28 mouse cellular contexts compared by ENCODE assay signal in genomic region chr4:87379516-87380173, GRCm38 (mm10).
DNase-seq lines count a peak whose midpoint lies in the region; ATAC-seq and TF ChIP-seq lines count a peak whose summit lies in the region.
"Had no signal": no experiment of that assay in that cellular context is flagged by ENCODE, and none has a peak within 500 bp of the region (broad histone marks: within the 10 kb centered on the region; RNA-seq: fewer than 3 reads in every experiment).

No protein-coding gene starts in this region.

- WGBS in kidney, embryonic 14.5 days = 9% methylated on average over 4 of the region's 4 CpGs
- 27% methylated on average over 4 of the region's 4 CpGs for WGBS in kidney, adult 2 months
- WGBS in neural tube, embryonic 12.5 days = 8% methylated on average over 4 of the region's 4 CpGs
- 18% methylated on average over 4 of the region's 4 CpGs for WGBS in neural tube, embryonic 15.5 days

- no peak overlapping the region for H3K4me3 ChIP-seq in kidney, embryonic 14.5 days (ENCODE audit: low read length)
- no peak overlapping the region for H3K4me3 ChIP-seq in kidney, adult 2 months (ENCODE audit: insufficient read depth, low read depth, low read length)
- H3K4me3 ChIP-seq in neural tube, embryonic 12.5 days = no peak overlapping the region
- H3K4me3 ChIP-seq in neural tube, embryonic 15.5 days (replicated peaks) = no peak overlapping the region
- H3K4me3 ChIP-seq: embryonic facial prominence, embryonic 12.5 days; forebrain, embryonic 15.5 days; gastrocnemius, adult 2 months; heart, adult 2 months; heart, embryonic 12.5 days; limb, embryonic 13.5 days; midbrain, embryonic 15.5 days had no signal

- H3K9me3 ChIP-seq in kidney, embryonic 14.5 days (ENCODE audit: control insufficient read depth, low read length) = no peaks in the 10 kb centered on the region
- H3K9me3 ChIP-seq in neural tube, embryonic 12.5 days = no peaks in the 10 kb centered on the region
- H3K9me3 ChIP-seq in neural tube, embryonic 15.5 days (replicated peaks) = no peaks in the 10 kb centered on the region
- H3K9me3 ChIP-seq: embryonic facial prominence, embryonic 12.5 days; forebrain, embryonic 15.5 days; heart, embryonic 12.5 days; limb, embryonic 13.5 days; midbrain, embryonic 15.5 days had no signal

- no peak for TF ChIP-seq CTCF in kidney, adult 2 months (conservative IDR thresholded peaks at IDR 0.05; ENCODE audit: insufficient read depth, insufficient read length, low read depth, low read length)

- H3K9ac ChIP-seq in kidney, embryonic 14.5 days (ENCODE audit: low read depth, low read length) = no peak overlapping the region
- H3K9ac ChIP-seq in neural tube, embryonic 12.5 days = no peak overlapping the region
- H3K9ac ChIP-seq in neural tube, embryonic 15.5 days (replicated peaks) = no peak overlapping the region
- H3K9ac ChIP-seq: embryonic facial prominence, embryonic 12.5 days; forebrain, embryonic 15.5 days; heart, embryonic 12.5 days; hindbrain, embryonic 14.5 days; limb, embryonic 13.5 days; midbrain, embryonic 15.5 days had no signal

- H3K27me3 ChIP-seq in kidney, embryonic 14.5 days (ENCODE audit: control insufficient read depth, insufficient read depth, low read length) = peaks cover 7% of the 10 kb centered on the region; the same call in 1 of the 2 replicates
- H3K27me3 ChIP-seq in kidney, adult 2 months (replicated peaks; ENCODE audit: control insufficient read depth, insufficient read depth, low read length) = no peaks in the 10 kb centered on the region
- no peaks in the 10 kb centered on the region for H3K27me3 ChIP-seq in neural tube, embryonic 12.5 days (replicated peaks)
- no peaks in the 10 kb centered on the region for H3K27me3 ChIP-seq in neural tube, embryonic 15.5 days (replicated peaks)
- H3K27me3 ChIP-seq: embryonic facial prominence, embryonic 12.5 days; forebrain, embryonic 15.5 days; heart, embryonic 12.5 days; midbrain, embryonic 15.5 days had no signal

- TF ChIP-seq POLR2A in kidney, adult 2 months (IDR thresholded peaks at IDR 0.05; ENCODE audit: low read depth, low read length) = no peak

- DNase-seq in kidney, postnatal 25 days = no peak
- peak; percentile 23 for DNase-seq in kidney, postnatal 14 days
- DNase-seq in kidney, adult 2 months = no peak
- no peak for DNase-seq in ovary, postnatal 10 days (ENCODE audit: low spot score)
- DNase-seq in urinary bladder, postnatal 4 days (ENCODE audit: low spot score in 2 of 2) = no peak
- DNase-seq: adrenal gland, postnatal 10 days; cerebellum, adult 18-20 months; cerebellum, postnatal 10 days; gastrocnemius, adult 2 months; gastrocnemius, postnatal 36 days; heart, adult 2 months; lung, postnatal 10 days; right cerebral cortex, adult 18-20 months; spleen, adult 18-20 months; thymus, postnatal 14 days had no signal

- no peaks in the 10 kb centered on the region for H3K36me3 ChIP-seq in kidney, embryonic 14.5 days (ENCODE audit: control insufficient read depth, insufficient read depth, low read length)
- H3K36me3 ChIP-seq in kidney, adult 2 months (ENCODE audit: control insufficient read depth, insufficient read depth, low read length) = no peaks in the 10 kb centered on the region
- H3K36me3 ChIP-seq in neural tube, embryonic 12.5 days = no peaks in the 10 kb centered on the region
- H3K36me3 ChIP-seq in neural tube, embryonic 15.5 days = no peaks in the 10 kb centered on the region
- H3K36me3 ChIP-seq: embryonic facial prominence, embryonic 12.5 days; forebrain, embryonic 15.5 days; heart, embryonic 12.5 days; limb, embryonic 13.5 days; midbrain, embryonic 15.5 days had no signal

- H3K4me1 ChIP-seq in kidney, embryonic 14.5 days (ENCODE audit: control insufficient read depth, insufficient read depth, low read length) = peaks cover 25% of the 10 kb centered on the region
- no peaks in the 10 kb centered on the region for H3K4me1 ChIP-seq in kidney, adult 2 months (ENCODE audit: control insufficient read depth, insufficient read depth, low read length)
- H3K4me1 ChIP-seq in neural tube, embryonic 12.5 days = peaks cover 21% of the 10 kb centered on the region
- H3K4me1 ChIP-seq in neural tube, embryonic 15.5 days = peaks cover 15% of the 10 kb centered on the region; the same call in 1 of the 2 replicates
- H3K4me1 ChIP-seq: heart, embryonic 12.5 days had no signal

- ATAC-seq in kidney, embryonic 14.5 days (ENCODE audit: low FRiP score, low TSS enrichment) = peak; percentile 85
- 0 out of 2 replicates have a peak, but pooled peaks have one; percentile 15 for ATAC-seq in neural tube, embryonic 12.5 days (ENCODE audit: low FRiP score, low read depth)
- ATAC-seq in neural tube, embryonic 15.5 days (ENCODE audit: low FRiP score) = no peak
- ATAC-seq: forebrain, embryonic 15.5 days; intestine, postnatal 0 days; midbrain, embryonic 15.5 days; Patski had no signal

- H3K4me2 ChIP-seq in kidney, embryonic 14.5 days (replicated peaks; ENCODE audit: low read depth, low read length) = no peak overlapping the region; the same call in 1 of the 2 replicates
- 0 out of 2 replicates have a peak overlapping the region, but pooled peaks have one; percentile 5 for H3K4me2 ChIP-seq in neural tube, embryonic 12.5 days (replicated peaks)
- no peak overlapping the region for H3K4me2 ChIP-seq in neural tube, embryonic 15.5 days
- H3K4me2 ChIP-seq: embryonic facial prominence, embryonic 12.5 days; forebrain, embryonic 15.5 days; heart, embryonic 12.5 days; hindbrain, embryonic 14.5 days; limb, embryonic 13.5 days; liver, embryonic 11.5 days; midbrain, embryonic 15.5 days had no signal

- no peak overlapping the region for H3K27ac ChIP-seq in kidney, embryonic 14.5 days (ENCODE audit: low read depth, low read length)
- no peak overlapping the region for H3K27ac ChIP-seq in kidney, adult 2 months (ENCODE audit: insufficient read depth, low read depth, low read length)
- no peak overlapping the region for H3K27ac ChIP-seq in neural tube, embryonic 12.5 days
- H3K27ac ChIP-seq in neural tube, embryonic 15.5 days (replicated peaks) = no peak overlapping the region
- H3K27ac ChIP-seq: embryonic facial prominence, embryonic 12.5 days; forebrain, embryonic 15.5 days; gastrocnemius, adult 2 months; heart, adult 2 months; hindbrain, embryonic 14.5 days; limb, embryonic 13.5 days; macrophage; midbrain, embryonic 15.5 days had no signal
